In genomic region chr5:92499378-92499777, GRCm38 (mm10) we compare ENCODE assay signal across 9 mouse cellular contexts. TPM values are rescaled to one million over a fixed set of nuclear protein-coding genes. Genes with fewer than 3 reads are reported as not detected.
A peak's percentile ranks its signal among the peaks of the same experiment; 100 is the strongest.
DNase-seq lines count a peak whose midpoint lies in the region; ATAC-seq lines count a peak whose summit lies in the region.
"Had no signal": no experiment of that assay in that cellular context is flagged by ENCODE, and none has a peak within 500 bp of the region (broad histone marks: within the 10 kb centered on the region; RNA-seq: fewer than 3 reads in every experiment).

No protein-coding gene starts in this region.

- WGBS in heart, embryonic 10.5 days = 67% methylated on average over 3 of the region's 3 CpGs
- WGBS in intestine, embryonic 14.5 days = 46% methylated on average over 3 of the region's 3 CpGs
- 66% methylated on average over 3 of the region's 3 CpGs for WGBS in kidney, embryonic 15.5 days

- no peak overlapping the region for H3K27ac ChIP-seq in heart, embryonic 10.5 days
- peak overlapping the region; percentile 64 for H3K27ac ChIP-seq in intestine, embryonic 14.5 days (ENCODE audit: low read depth)
- H3K27ac ChIP-seq in kidney, embryonic 15.5 days = no peak overlapping the region

- no peaks in the 10 kb centered on the region for H3K9me3 ChIP-seq in heart, embryonic 10.5 days
- H3K9me3 ChIP-seq in intestine, embryonic 14.5 days (ENCODE audit: control insufficient read depth, low read length) = no peaks in the 10 kb centered on the region
- H3K9me3 ChIP-seq in kidney, embryonic 15.5 days (replicated peaks) = no peaks in the 10 kb centered on the region

- H3K4me1 ChIP-seq in heart, embryonic 10.5 days = peaks cover 36% of the 10 kb centered on the region
- H3K4me1 ChIP-seq in intestine, embryonic 14.5 days (replicated peaks; ENCODE audit: control insufficient read depth, insufficient read depth, low read length) = peaks cover 35% of the 10 kb centered on the region
- peaks cover 36% of the 10 kb centered on the region for H3K4me1 ChIP-seq in kidney, embryonic 15.5 days

- H3K4me3 ChIP-seq in heart, embryonic 10.5 days = no peak overlapping the region
- H3K4me3 ChIP-seq in intestine, embryonic 14.5 days (ENCODE audit: low read depth, low read length) = no peak overlapping the region
- H3K4me3 ChIP-seq in kidney, embryonic 15.5 days (replicated peaks) = no peak overlapping the region

- H3K36me3 ChIP-seq in heart, embryonic 10.5 days = no peaks in the 10 kb centered on the region
- no peaks in the 10 kb centered on the region for H3K36me3 ChIP-seq in intestine, embryonic 14.5 days (ENCODE audit: control insufficient read depth, insufficient read depth, low read length)
- no peaks in the 10 kb centered on the region for H3K36me3 ChIP-seq in kidney, embryonic 15.5 days

- DNase-seq in heart, adult 18-20 months = peak; percentile 33 to 45
- no peak for DNase-seq in heart, embryonic 10.5 days (ENCODE audit: low spot score)
- DNase-seq in spleen, postnatal 36 days (ENCODE audit: low spot score in 2 of 2) = peak; percentile 29 to 41
- DNase-seq in spleen, postnatal 14 days (ENCODE audit: low spot score in 2 of 2) = no peak
- DNase-seq in intestine, embryonic 14.5 days (ENCODE audit: low spot score) = no peak
- no peak for DNase-seq in layer of hippocampus, adult 8-10 months (ENCODE audit: low spot score in 2 of 2)

- no peak overlapping the region for H3K9ac ChIP-seq in intestine, embryonic 14.5 days (ENCODE audit: low read length)
- H3K9ac ChIP-seq in kidney, embryonic 15.5 days = no peak overlapping the region

- H3K4me2 ChIP-seq in intestine, embryonic 14.5 days (ENCODE audit: low read length) = no peak overlapping the region
- H3K4me2 ChIP-seq in kidney, embryonic 15.5 days = no peak overlapping the region

- ATAC-seq in intestine, embryonic 14.5 days (replicated peaks; ENCODE audit: low FRiP score, low TSS enrichment, low read depth) = no peak
- no peak for ATAC-seq in monocyte, adult 5-6 weeks (replicated peaks; ENCODE audit: insufficient number of reproducible peaks, low FRiP score, low TSS enrichment, poor library complexity, severe bottlenecking)
- ATAC-seq in kidney, embryonic 15.5 days (replicated peaks; ENCODE audit: low FRiP score) = no peak

- H3K27me3 ChIP-seq in heart, embryonic 10.5 days (ENCODE audit: insufficient read depth, poor library complexity, severe bottlenecking) = no peaks in the 10 kb centered on the region
- no peaks in the 10 kb centered on the region for H3K27me3 ChIP-seq in intestine, embryonic 14.5 days (replicated peaks; ENCODE audit: control insufficient read depth, insufficient read depth, low read length)
- H3K27me3 ChIP-seq in kidney, embryonic 15.5 days = no peaks in the 10 kb centered on the region

RNA-seq across cellular contexts. Expression of gene Scarb2, which starts 7.3 kb away (rescaled TPM):
- total RNA-seq in heart, adult 18-20 months (2021) = 10 to 100 TPM; 79.5 to 88.4 TPM
- polyA plus RNA-seq in heart, embryonic 10.5 days (2016; fragmentation: Nextera tagmentation; extraction: Ambion mirVana) = 8.3 and 12.1 TPM in 2 replicates
- polyA plus RNA-seq in intestine, embryonic 14.5 days (2014; fragmentation: Nextera tagmentation; extraction: Ambion mirVana) = 11.1 and 11.8 TPM in 2 replicates
- total RNA-seq in monocyte, adult 5-6 weeks (2017) = 75.7 to 83.7 TPM (median 80.4 TPM) in 3 replicates
- 100 to 1,000 TPM in 2 of 4 experiments, 10 to 100 TPM in 2; 97.4 to 114 (median 102) TPM for total RNA-seq in layer of hippocampus, adult 8-10 months (2022)
- 9.1 and 9.7 TPM in 2 replicates for polyA plus RNA-seq in kidney, embryonic 15.5 days (2015; fragmentation: Nextera tagmentation; extraction: Ambion mirVana)

RNA-seq across cellular contexts. Expression of gene Fam47e, which starts 55.5 kb away (rescaled TPM):
- total RNA-seq in heart, adult 18-20 months (2021) = under 1 TPM in 1 of 2 experiments, not detected in 1; 0.87 TPM
- polyA plus RNA-seq in heart, embryonic 10.5 days (2016; fragmentation: Nextera tagmentation; extraction: Ambion mirVana) = not detected in 2 replicates
- not detected in 2 replicates for polyA plus RNA-seq in intestine, embryonic 14.5 days (2014; fragmentation: Nextera tagmentation; extraction: Ambion mirVana)
- total RNA-seq in monocyte, adult 5-6 weeks (2017) = not detected in 3 replicates
- 1 to 10 TPM in 1 of 4 experiments, under 1 TPM in 3; 0.66 to 1.0 (median 0.91) TPM for total RNA-seq in layer of hippocampus, adult 8-10 months (2022)
- not detected in 2 replicates for polyA plus RNA-seq in kidney, embryonic 15.5 days (2015; fragmentation: Nextera tagmentation; extraction: Ambion mirVana)
- polyA plus RNA-seq: large intestine, adult 2 months had no signal

Comparison
In these comparisons a context has a peak if more than half of its experiments do, and no peak if none do; other contexts are left out.
1. DNase-seq: peak in heart, adult 18-20 months (2 of 2) and spleen, postnatal 36 days (2 of 2); none in heart, embryonic 10.5 days (single experiment), spleen, postnatal 14 days (0 of 2), intestine, embryonic 14.5 days (single experiment) and layer of hippocampus, adult 8-10 months (0 of 2).